Mouse (Mus musculus) MEL (cell line): ENCODE results near the gene Rxfp3.

Source experiments
- BHLHE40 ChIP-seq: IDR thresholded peaks from 2 replicates; pipeline ENCODE4 v1.6.1; 2012; ENCODE audit warnings: low read depth, mild to moderate bottlenecking, inconsistent platforms, low read length, improper control_type of control experiment, borderline replicate concordance
- CHD1 ChIP-seq: IDR thresholded peaks from 2 replicates; pipeline ENCODE4 v1.6.1; 2012; ENCODE audit warnings: low read depth, mild to moderate bottlenecking, inconsistent platforms, low read length, improper control_type of control experiment
- POLR2A ChIP-seq, 2 experiments: IDR thresholded peaks; 2 replicates each; pipeline ENCODE4 v1.6.1; 2011 to 2012; ENCODE audit warnings: low read length in 2 of 2, mild to moderate bottlenecking in 2 of 2, control low read depth in 1 of 2, improper control_type of control experiment in 1 of 2, low read depth in 1 of 2, moderate library complexity in 1 of 2; ENCODE audit not compliant: control insufficient read depth in 1 of 2, insufficient read depth in 1 of 2, poor library complexity in 1 of 2
- POLR2AphosphoS5 ChIP-seq: IDR thresholded peaks from 2 replicates; pipeline ENCODE4 v1.6.1; 2012; ENCODE audit warnings: low read depth, borderline replicate concordance, mild to moderate bottlenecking, inconsistent platforms, low read length, moderate library complexity, mixed read lengths
- USF1 ChIP-seq: IDR thresholded peaks from 2 replicates; pipeline ENCODE4 v1.6.1; 2014; ENCODE audit warnings: low read depth, mild to moderate bottlenecking, inconsistent platforms, low read length, improper control_type of control experiment, moderate library complexity

- no peak for TF ChIP-seq POLR2AphosphoS5
- TF ChIP-seq BHLHE40, result no peak
- no peak for TF ChIP-seq CHD1
- TF ChIP-seq POLR2A (IDR thresholded peaks at IDR 0.05; ENCODE audit: control insufficient read depth in 1 of 2, insufficient read depth in 1 of 2, low read depth in 1 of 2, low read length in 2 of 2, poor library complexity in 1 of 2), result no peak
- TF ChIP-seq USF1, result no peak
These were observed 27.9 kb upstream of the Rxfp3 start for GRCm38 (mm10) chr15:11065528-11066171.
